17 mouse cellular contexts compared by ENCODE assay signal in the genomic region with DNA sequence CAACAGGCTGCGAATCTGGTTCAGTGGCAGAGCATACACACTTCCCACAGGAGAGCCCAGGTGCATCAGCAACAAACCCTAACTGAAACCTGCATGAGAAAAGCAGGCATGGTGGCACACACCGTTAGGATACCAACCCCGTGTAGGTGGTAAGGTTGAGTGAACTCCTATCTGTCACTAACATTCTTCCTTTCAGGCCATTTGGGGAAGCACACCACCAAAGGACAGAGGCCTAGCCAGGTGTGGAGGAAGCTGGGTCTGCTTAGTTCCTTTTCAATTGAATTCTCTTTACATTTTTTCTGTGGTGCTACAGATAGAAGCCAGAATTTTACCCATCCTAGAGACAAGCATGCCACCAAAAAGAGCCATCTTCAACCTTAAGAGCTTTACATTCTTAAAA. TPM values are rescaled to one million over a fixed set of nuclear protein-coding genes. Genes with fewer than 3 reads are reported as not detected.
DNase-seq lines count a peak whose midpoint lies in the region; ATAC-seq and TF ChIP-seq lines count a peak whose summit lies in the region.
"Had no signal": no experiment of that assay in that cellular context is flagged by ENCODE, and none has a peak within 500 bp of the region (broad histone marks: within the 10 kb centered on the region; RNA-seq: fewer than 3 reads in every experiment).

No protein-coding gene starts in this region.

- peak in 1 of 2 experiments; percentile 30; a peak in 1 of 4 replicates for TF ChIP-seq POLR2A in MEL (IDR thresholded peaks at IDR 0.05; ENCODE audit: control insufficient read depth in 1 of 2, insufficient read depth in 1 of 2, low read depth in 1 of 2, low read length in 2 of 2, poor library complexity in 1 of 2)
- no peak for TF ChIP-seq POLR2A in lung, adult 2 months (IDR thresholded peaks at IDR 0.05; ENCODE audit: borderline replicate concordance, extremely low read depth, low read depth, low read length)

- H3K36me3 ChIP-seq in MEL (ENCODE audit: control insufficient read depth in 1 of 2, insufficient read depth in 2 of 2, low read length in 2 of 2), result peaks cover 0 to 45% of the 10 kb centered on the region in 2 experiments; a peak in 2 of 4 replicates
- no peaks in the 10 kb centered on the region for H3K36me3 ChIP-seq in liver, embryonic 13.5 days
- H3K36me3 ChIP-seq: forebrain, embryonic 15.5 days; hindbrain, embryonic 10.5 days; limb, embryonic 13.5 days; midbrain, embryonic 12.5 days; stomach, embryonic 15.5 days had no signal

- H3K4me3 ChIP-seq in MEL (ENCODE audit: control insufficient read depth in 1 of 2, insufficient read depth in 1 of 2, low read depth in 2 of 2, low read length in 2 of 2), result peak overlapping the region; percentile 1 to 2
- no peak overlapping the region for H3K4me3 ChIP-seq in liver, embryonic 13.5 days (replicated peaks)
- H3K4me3 ChIP-seq in lung, adult 2 months (replicated peaks; ENCODE audit: extremely low read depth, low read depth, low read length), result no peak overlapping the region
- H3K4me3 ChIP-seq: forebrain, embryonic 15.5 days; hindbrain, embryonic 10.5 days; limb, embryonic 13.5 days; midbrain, embryonic 12.5 days; stomach, embryonic 15.5 days had no signal

- peak overlapping the region; percentile 47 for H3K4me2 ChIP-seq in liver, embryonic 13.5 days
- H3K4me2 ChIP-seq: forebrain, embryonic 15.5 days; limb, embryonic 13.5 days; midbrain, embryonic 12.5 days; stomach, embryonic 15.5 days had no signal

- H3K9ac ChIP-seq in MEL (ENCODE audit: control insufficient read depth, low read depth, low read length, poor library complexity, severe bottlenecking), result peak overlapping the region; percentile 42
- peak overlapping the region; percentile 66 for H3K9ac ChIP-seq in liver, embryonic 13.5 days
- H3K9ac ChIP-seq: forebrain, embryonic 15.5 days; limb, embryonic 13.5 days; midbrain, embryonic 12.5 days; stomach, embryonic 15.5 days had no signal

- no peak for ATAC-seq in liver, embryonic 13.5 days (ENCODE audit: low read depth)
- ATAC-seq: forebrain, embryonic 15.5 days; inflammation-experienced regulatory T-cells, adult 6 months had no signal

- H3K79me2 ChIP-seq in MEL (ENCODE audit: control insufficient read depth, insufficient read depth, low read length, poor library complexity), result no peaks in the 10 kb centered on the region

- peaks cover 22 to 49% of the 10 kb centered on the region in 2 experiments for H3K4me1 ChIP-seq in MEL (ENCODE audit: control insufficient read depth in 1 of 2, insufficient read depth in 2 of 2, low read length in 2 of 2)
- peaks cover 98% of the 10 kb centered on the region for H3K4me1 ChIP-seq in liver, embryonic 13.5 days (replicated peaks)
- no peaks in the 10 kb centered on the region for H3K4me1 ChIP-seq in lung, adult 2 months (ENCODE audit: control insufficient read depth, insufficient read depth, low read length)
- H3K4me1 ChIP-seq: forebrain, embryonic 15.5 days; hindbrain, embryonic 10.5 days; limb, embryonic 13.5 days; midbrain, embryonic 12.5 days; stomach, embryonic 15.5 days had no signal

- whole genome bisulfite sequencing in liver, embryonic 13.5 days (ENCODE audit: insufficient replicate concordance), result 28% methylated on average over 3 of the region's 3 CpGs
- whole genome bisulfite sequencing in lung, adult 2 months, result 69% methylated on average over 3 of the region's 3 CpGs

- no peak for TF ChIP-seq RAD21 in MEL (IDR thresholded peaks at IDR 0.05; ENCODE audit: low read depth, low read length)

- no peaks in the 10 kb centered on the region for H3K9me3 ChIP-seq in MEL (replicated peaks; ENCODE audit: insufficient read depth, low read length)
- 0 out of 2 replicates have a peak, but pooled peaks cover 2% of the 10 kb centered on the region for H3K9me3 ChIP-seq in liver, embryonic 13.5 days (replicated peaks)
- H3K9me3 ChIP-seq: forebrain, embryonic 15.5 days; hindbrain, embryonic 10.5 days; limb, embryonic 13.5 days; midbrain, embryonic 12.5 days; stomach, embryonic 15.5 days had no signal

- peak; percentile 80 to 81 for TF ChIP-seq EP300 in MEL (IDR thresholded peaks at IDR 0.05; ENCODE audit: low read depth in 1 of 2, low read length in 2 of 2)

- peak overlapping the region; percentile 81 for H3K27ac ChIP-seq in MEL (ENCODE audit: control insufficient read depth, low read depth, low read length)
- peak overlapping the region; percentile 97 for H3K27ac ChIP-seq in liver, embryonic 13.5 days
- H3K27ac ChIP-seq: forebrain, embryonic 15.5 days; hindbrain, embryonic 10.5 days; limb, embryonic 13.5 days; midbrain, embryonic 12.5 days; stomach, embryonic 15.5 days had no signal

- no peaks in the 10 kb centered on the region for H3K27me3 ChIP-seq in MEL (ENCODE audit: control insufficient read depth in 1 of 2, insufficient read depth in 2 of 2, low read length in 2 of 2)
- H3K27me3 ChIP-seq in liver, embryonic 13.5 days, result no peaks in the 10 kb centered on the region
- H3K27me3 ChIP-seq: forebrain, embryonic 15.5 days; limb, embryonic 13.5 days; midbrain, embryonic 12.5 days; stomach, embryonic 15.5 days had no signal

- DNase-seq in A20 (ENCODE audit: low read depth, low spot score), result peak; percentile 67
- DNase-seq in MEL (ENCODE audit: low read depth, low spot score), result peak; percentile 79
- DNase-seq in liver, embryonic 13.5 days, result no peak
- peak; percentile 30 for DNase-seq in naive thymus-derived CD4-positive, alpha-beta T cell, adult 2 months (ENCODE audit: low read depth)
- DNase-seq in urinary bladder, adult 18-20 months (ENCODE audit: low spot score in 2 of 2), result no peak
- DNase-seq in lung, adult 2 months, result no peak
- no peak for DNase-seq in frontal cortex, adult 2 months (ENCODE audit: extremely low spot score in 1 of 2, low spot score in 1 of 2)
- DNase-seq: adrenal gland, postnatal 14 days; cerebellum, adult 8-10 months; embryo, embryonic 11 days; layer of hippocampus, postnatal 36 days had no signal

- no peak for TF ChIP-seq CTCF in MEL (IDR thresholded peaks at IDR 0.05 in 2 of 3, conservative IDR thresholded peaks at IDR 0.05 in 1 of 3; ENCODE audit: control insufficient read depth in 1 of 3, insufficient read depth in 1 of 3, low read depth in 2 of 3, low read length in 3 of 3, poor library complexity in 1 of 3, severe bottlenecking in 1 of 3)
- no peak for TF ChIP-seq CTCF in lung, adult 2 months (IDR thresholded peaks at IDR 0.05; ENCODE audit: insufficient read depth, low read length)

TF ChIP-seq in MEL, 35 proteins besides CTCF, POLR2A, EP300 and RAD21 (continues in another document):
- 0 out of 2 replicates have a peak, but pooled peaks have one; percentile 32 for TF ChIP-seq HCFC1 (IDR thresholded peaks at IDR 0.05; ENCODE audit: low read depth, low read length)
- TF ChIP-seq TBP (IDR thresholded peaks at IDR 0.05; ENCODE audit: low read depth, low read length), result 0 out of 2 replicates have a peak, but pooled peaks have one; percentile 33
- no peak for TF ChIP-seq GATA1 (IDR thresholded peaks at IDR 0.05; ENCODE audit: low read depth, low read length)
- no peak for TF ChIP-seq MAZ (IDR thresholded peaks at IDR 0.05; ENCODE audit: low read depth, low read length)
- 0 out of 2 replicates have a peak, but pooled peaks have one; percentile 21 for TF ChIP-seq ZNF384 (IDR thresholded peaks at IDR 0.05; ENCODE audit: low read depth, low read length)
- TF ChIP-seq RCOR1 (IDR thresholded peaks at IDR 0.05; ENCODE audit: low read depth, low read length), result no peak
- no peak for TF ChIP-seq POLR2AphosphoS2 (IDR thresholded peaks at IDR 0.05; ENCODE audit: low read length)
- peak; percentile 81 for TF ChIP-seq TCF12 (IDR thresholded peaks at IDR 0.05; ENCODE audit: low read depth, low read length)
- peak; percentile 71; the same call in 1 of the 2 replicates for TF ChIP-seq MYC (IDR thresholded peaks at IDR 0.05; ENCODE audit: low read depth, low read length)
- TF ChIP-seq NELFE (IDR thresholded peaks at IDR 0.05; ENCODE audit: low read depth, low read length), result peak; percentile 5; the same call in 1 of the 2 replicates
- no peak for TF ChIP-seq GABPA (IDR thresholded peaks at IDR 0.05; ENCODE audit: low read depth, low read length)
- no peak for TF ChIP-seq KAT2A (conservative IDR thresholded peaks at IDR 0.05; ENCODE audit: low read depth, low read length)
- no peak for TF ChIP-seq UBTF (IDR thresholded peaks at IDR 0.05; ENCODE audit: borderline replicate concordance, insufficient read depth, low read depth, low read length)
- peak; percentile 35; the same call in 1 of the 2 replicates for TF ChIP-seq MYB (IDR thresholded peaks at IDR 0.05; ENCODE audit: low read depth, low read length)
- TF ChIP-seq JUND (IDR thresholded peaks at IDR 0.05; ENCODE audit: low read depth, low read length), result no peak
- peak; percentile 68 for TF ChIP-seq TAL1 (IDR thresholded peaks at IDR 0.05; ENCODE audit: low read length)
- peak; percentile 46; the same call in 1 of the 2 replicates for TF ChIP-seq SIN3A (IDR thresholded peaks at IDR 0.05; ENCODE audit: low read length)
- TF ChIP-seq MXI1 (IDR thresholded peaks at IDR 0.05; ENCODE audit: low read depth, low read length), result 0 out of 2 replicates have a peak, but pooled peaks have one; percentile 47
- no peak for TF ChIP-seq USF2 (IDR thresholded peaks at IDR 0.05; ENCODE audit: borderline replicate concordance in 1 of 2, insufficient read depth in 1 of 2, low read depth in 1 of 2, low read length in 2 of 2)
- TF ChIP-seq ZC3H11A (IDR thresholded peaks at IDR 0.05; ENCODE audit: low read depth, low read length), result no peak
- TF ChIP-seq ZMIZ1 (IDR thresholded peaks at IDR 0.05; ENCODE audit: low read depth, low read length), result no peak
- TF ChIP-seq ETS1 (IDR thresholded peaks at IDR 0.05; ENCODE audit: low read depth, low read length), result peak; percentile 59
- no peak for TF ChIP-seq MEF2A (IDR thresholded peaks at IDR 0.05; ENCODE audit: extremely low read depth, insufficient replicate concordance, low read depth, low read length, poor library complexity, severe bottlenecking)
- no peak for TF ChIP-seq MAFK (IDR thresholded peaks at IDR 0.05; ENCODE audit: borderline replicate concordance, low read depth, low read length)
- TF ChIP-seq USF1 (IDR thresholded peaks at IDR 0.05; ENCODE audit: low read depth, low read length), result no peak
- TF ChIP-seq MAX (IDR thresholded peaks at IDR 0.05; ENCODE audit: low read length), result no peak
- no peak for TF ChIP-seq POLR2AphosphoS5 (IDR thresholded peaks at IDR 0.05; ENCODE audit: borderline replicate concordance, low read depth, low read length)
- no peak for TF ChIP-seq CHD1 (IDR thresholded peaks at IDR 0.05; ENCODE audit: low read depth, low read length)

RNA-seq across cellular contexts. Expression of gene Usp7, which starts 44.3 kb away (rescaled TPM):
- 101 and 105 TPM in 2 replicates for total RNA-seq in MEL (2012; rRNA removed)
- 100 to 1,000 TPM in 1 of 2 experiments, 10 to 100 TPM in 1; 94.2 to 425 TPM for polyA plus RNA-seq in MEL (2012; ENCODE audit: insufficient read depth in 1 of 2, insufficient read length in 2 of 2, low read depth in 1 of 2, low replicate concordance in 2 of 2, missing spikeins in 1 of 2)
- 26.5 and 26.8 TPM in 2 replicates for polyA plus RNA-seq in liver, embryonic 13.5 days (2015; fragmentation: Nextera tagmentation; extraction: Ambion mirVana)
- 18.6 and 29.8 TPM in 2 replicates for polyA plus RNA-seq in lung, adult 2 months (2012; rRNA removed)
- 110 and 118 TPM in 2 replicates for polyA plus RNA-seq in frontal cortex, adult 2 months (2012; rRNA removed)

Comparison
In these comparisons a context has a peak if more than half of its experiments do, and no peak if none do; other contexts are left out.
1. DNase-seq: peak in A20 (single experiment), MEL (single experiment) and naive thymus-derived CD4-positive, alpha-beta T cell, adult 2 months (single experiment); none in liver, embryonic 13.5 days (single experiment), urinary bladder, adult 18-20 months (0 of 2), lung, adult 2 months (single experiment) and frontal cortex, adult 2 months (0 of 2).
2. H3K4me3 ChIP-seq: peak in MEL (2 of 2); none in liver, embryonic 13.5 days (single experiment) and lung, adult 2 months (single experiment).